Mouse (Mus musculus) cortical plate, adult 2 months (tissue): Measurements from ENCODE around the gene Sgsm3. TPM values are rescaled to one million over a fixed set of nuclear protein-coding genes. Genes with fewer than 3 reads are reported as not detected.
A peak's percentile ranks its signal among the peaks of the same experiment; 100 is the strongest.

ENCODE experiments used
- H3K27ac ChIP-seq: fragments of 200-500 bp; 2 replicates; pipeline ENCODE4 v1.5.1; 2012; ENCODE audit warnings: low read length, control low read depth, inconsistent platforms; ENCODE audit not compliant: insufficient read depth
- H3K4me1 ChIP-seq: fragments of 200-500 bp; 2 replicates; pipeline ENCODE4 v1.6.1; 2011; ENCODE audit warnings: low read length; ENCODE audit not compliant: control insufficient read depth, insufficient read depth
- H3K4me3 ChIP-seq: fragments of 200-500 bp; 2 replicates; pipeline ENCODE4 v1.5.1; 2011; ENCODE audit warnings: mild to moderate bottlenecking, low read length, control low read depth; ENCODE audit not compliant: insufficient read depth
- CTCF ChIP-seq: fragments of 200-500 bp; IDR thresholded peaks from 2 replicates; pipeline ENCODE4 v1.5.1; 2011; ENCODE audit warnings: mild to moderate bottlenecking, control low read depth, low read length; ENCODE audit not compliant: insufficient read depth; ENCODE audit errors: extremely low read depth
- POLR2A ChIP-seq: fragments of 200-500 bp; IDR thresholded peaks from 2 replicates; pipeline ENCODE4 v1.6.1; 2011; ENCODE audit warnings: mild to moderate bottlenecking, low read length, control low read depth; ENCODE audit not compliant: insufficient read depth; ENCODE audit errors: extremely low read depth
- polyA plus RNA-seq: library from polyadenylated mRNA; depleted of rRNA; stranded (reverse); fragments of >200 nt; gene quantifications from 2 replicates; pipeline ENCODE4 v1.2.3, GENCODE M21; 2012; rRNA removed

Sgsm3 gene
- polyA plus RNA-seq, 1 experiment = 89.4 TPM

DNA sequence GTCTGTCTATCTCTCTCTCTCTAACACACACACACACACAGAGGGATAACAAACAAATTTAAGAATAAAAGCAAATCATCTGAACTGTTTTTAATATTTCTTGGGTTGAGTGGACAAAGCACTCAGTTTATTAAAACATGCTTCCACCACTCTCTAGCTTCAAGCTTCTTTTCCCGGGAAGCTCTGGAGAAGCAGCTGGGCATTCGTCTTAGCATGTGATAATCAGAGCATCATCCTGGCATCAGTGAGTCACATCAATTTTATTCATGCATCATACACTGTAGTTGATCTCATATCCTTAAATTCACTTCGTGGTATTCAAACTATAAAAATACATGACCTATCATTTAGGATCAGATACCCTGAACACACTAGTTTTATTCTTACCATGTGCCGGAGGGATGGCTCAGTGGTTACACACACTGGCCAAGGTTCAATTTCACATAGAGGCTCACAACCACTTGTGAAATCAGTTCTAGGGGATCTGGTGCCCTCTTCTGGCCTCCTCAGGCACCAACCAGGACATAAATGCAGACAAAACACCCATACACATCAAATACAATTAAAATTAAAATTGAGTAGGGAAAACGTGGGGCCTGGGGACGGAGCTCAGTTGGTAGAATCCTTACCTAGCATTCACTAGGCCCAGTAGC lies 72.0 kb downstream of the Sgsm3 start:
- no peak for TF ChIP-seq POLR2A
- peak; percentile 65 for TF ChIP-seq CTCF
- Histone ChIP-seq H3K27ac (no peak overlapping the region), H3K4me1 (no peaks in the 10 kb centered on the region; the same call in 1 of the 2 replicates), H3K4me3 (no peak overlapping the region)

DNA sequence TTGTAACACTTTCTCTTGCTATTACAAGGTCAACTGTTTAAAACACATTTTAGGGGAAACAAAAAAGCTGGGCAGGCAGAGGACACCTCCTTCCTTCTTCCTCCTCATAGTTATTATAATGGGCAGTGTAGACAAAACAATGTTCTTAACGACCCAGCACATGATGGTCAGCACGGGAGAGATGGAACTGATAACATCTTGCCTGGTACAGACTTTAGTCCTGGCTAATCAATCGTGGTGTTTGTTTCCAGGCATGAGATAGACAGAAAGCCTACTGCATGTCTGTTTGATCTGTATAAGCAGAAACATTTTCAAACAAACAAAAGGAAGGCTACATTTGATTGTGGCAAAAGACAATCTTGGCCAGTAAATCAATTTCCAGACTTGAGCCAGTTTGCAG lies 72.9 kb downstream of the Sgsm3 start:
- Histone ChIP-seq H3K4me1 (no peaks in the 10 kb centered on the region; the same call in 1 of the 2 replicates), H3K4me3 (no peak overlapping the region), H3K27ac (no peak overlapping the region)

DNA sequence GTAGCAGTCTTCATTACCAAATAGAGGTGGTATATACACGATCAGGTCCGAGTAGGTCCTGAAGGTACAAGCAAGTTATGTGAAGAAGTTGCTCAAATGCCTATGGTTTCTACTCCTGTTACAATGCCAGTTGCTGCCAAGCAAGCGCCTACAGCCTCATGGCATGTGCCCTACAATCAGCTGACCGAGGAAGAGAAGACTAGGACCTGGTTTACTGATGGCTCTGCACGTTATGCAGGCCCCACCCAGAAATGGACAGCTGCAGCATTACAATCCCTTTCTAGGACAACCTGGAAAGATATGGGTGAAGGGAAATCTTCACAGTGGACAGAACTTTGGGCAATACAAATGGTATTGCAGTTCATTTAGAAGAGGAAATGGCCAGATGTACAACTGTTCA lies 74.9 kb downstream of the Sgsm3 start:
- H3K27ac ChIP-seq = no peak overlapping the region
- H3K4me3 ChIP-seq = no peak overlapping the region
- no peak for TF ChIP-seq CTCF
- TF ChIP-seq POLR2A = no peak
- no peaks in the 10 kb centered on the region; the same call in 1 of the 2 replicates for H3K4me1 ChIP-seq

More for the DNA sequence above, 72.9 kb downstream of the Sgsm3 start:
- TF ChIP-seq CTCF (no peak), POLR2A (no peak)

DNA sequence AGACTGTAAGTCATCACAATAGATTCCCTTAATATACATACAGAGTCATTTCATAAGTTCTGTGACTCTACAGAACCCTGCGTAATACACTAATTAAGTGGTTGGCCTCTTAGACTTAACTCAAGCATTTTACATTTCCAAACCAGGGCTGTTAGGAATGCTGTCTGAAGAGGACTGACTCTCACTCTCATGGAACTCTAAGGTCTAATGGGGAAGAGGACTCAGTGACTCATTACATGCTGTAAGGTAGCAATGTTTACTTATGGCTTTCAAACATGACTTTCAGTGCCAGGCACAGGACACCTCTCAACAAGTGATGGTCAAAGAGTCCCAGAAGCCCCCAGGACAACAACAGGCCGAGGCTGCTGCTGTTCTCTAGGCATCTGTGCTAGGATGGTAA lies 77.9 kb downstream of the Sgsm3 start:
- Histone ChIP-seq H3K4me1 (no peaks in the 10 kb centered on the region), H3K4me3 (no peak overlapping the region), H3K27ac (no peak overlapping the region)
- TF ChIP-seq CTCF (no peak), POLR2A (no peak)

DNA sequence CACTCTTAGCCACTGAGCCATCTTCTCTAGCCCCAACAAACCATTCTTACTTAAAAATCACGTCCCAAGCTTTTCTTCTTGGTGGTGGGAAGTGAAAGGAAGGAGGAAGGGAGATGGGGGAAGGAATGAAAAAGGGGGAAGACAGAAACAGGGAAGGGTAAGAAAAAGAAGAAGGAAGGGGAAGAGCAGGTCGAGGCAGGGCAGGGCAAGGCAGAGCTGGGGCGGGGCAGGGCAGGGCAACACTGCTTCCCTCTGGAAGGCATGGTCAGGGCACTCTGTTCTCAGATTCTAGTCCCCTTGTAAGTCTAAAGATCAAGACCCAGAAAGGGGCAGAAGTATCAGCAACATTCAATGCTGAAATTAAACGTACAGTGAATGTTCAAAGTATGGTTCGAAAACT lies 80.2 kb downstream of the Sgsm3 start:
- Histone ChIP-seq H3K4me1 (peaks cover 5% of the 10 kb centered on the region; the same call in 1 of the 2 replicates), H3K27ac (no peak overlapping the region), H3K4me3 (no peak overlapping the region)
- TF ChIP-seq CTCF (no peak), POLR2A (no peak)

DNA sequence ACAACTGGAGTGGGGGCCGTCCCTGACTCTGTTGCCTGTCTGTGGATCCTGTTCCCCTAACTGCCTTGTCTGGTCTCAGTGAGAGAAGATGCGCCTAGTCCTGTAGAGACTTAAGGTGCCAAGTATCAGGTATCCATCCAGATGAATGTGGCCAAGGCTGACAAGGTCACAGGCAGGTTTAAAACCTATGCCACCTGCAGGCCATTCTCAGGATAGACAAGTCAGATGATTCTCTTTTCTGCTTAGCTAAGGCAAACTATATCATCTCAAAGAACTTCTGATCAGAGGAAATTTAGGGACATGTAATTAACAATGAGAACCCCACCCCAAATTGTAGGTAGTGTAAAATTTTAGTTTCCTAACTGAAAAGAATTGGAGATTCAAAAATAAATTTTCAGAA lies 83.4 kb downstream of the Sgsm3 start:
- H3K27ac ChIP-seq = no peak overlapping the region
- H3K4me3 ChIP-seq = no peak overlapping the region
- no peak for TF ChIP-seq CTCF
- H3K4me1 ChIP-seq = peaks cover 5% of the 10 kb centered on the region

Other genes starting within 250 kb of the Sgsm3 start
- gene Adsl, start 29.3 kb upstream of the Sgsm3 start, polyA plus RNA-seq = 52.3 and 54.5 TPM in 2 replicates
- 30.9 and 38.0 TPM in 2 replicates for gene Mrtfa, start 213.0 kb downstream of the Sgsm3 start, polyA plus RNA-seq